Comparison of ENCODE assay signal across 36 mouse cellular contexts in genomic region chr14:7981226-7981625, GRCm38 (mm10). TPM values are rescaled to one million over a fixed set of nuclear protein-coding genes. Genes with fewer than 3 reads are reported as not detected.
DNase-seq lines count a peak whose midpoint lies in the region; ATAC-seq lines count a peak whose summit lies in the region.
"Had no signal": no experiment of that assay in that cellular context is flagged by ENCODE, and none has a peak within 500 bp of the region (broad histone marks: within the 10 kb centered on the region; RNA-seq: fewer than 3 reads in every experiment).

No protein-coding gene starts in this region.

- no peak overlapping the region for H3K27ac ChIP-seq in heart, embryonic 10.5 days
- H3K27ac ChIP-seq in midbrain, embryonic 11.5 days (ENCODE audit: low read depth, low read length): no peak overlapping the region
- H3K27ac ChIP-seq: embryonic facial prominence, embryonic 10.5 days; embryonic facial prominence, embryonic 13.5 days; forebrain, embryonic 10.5 days; forebrain, embryonic 13.5 days; hindbrain, embryonic 10.5 days; hindbrain, embryonic 14.5 days; hindbrain, postnatal 0 days had no signal

- 97% methylated on average over 1 of the region's 1 CpGs for WGBS in heart, embryonic 10.5 days
- WGBS in midbrain, embryonic 11.5 days: 96% methylated on average over 1 of the region's 1 CpGs

- H3K4me1 ChIP-seq in heart, embryonic 10.5 days: peaks cover 6% of the 10 kb centered on the region; the same call in 1 of the 2 replicates
- no peaks in the 10 kb centered on the region for H3K4me1 ChIP-seq in midbrain, embryonic 11.5 days (ENCODE audit: control insufficient read depth, insufficient read depth, low read length)
- H3K4me1 ChIP-seq: embryonic facial prominence, embryonic 10.5 days; embryonic facial prominence, embryonic 13.5 days; forebrain, embryonic 10.5 days; forebrain, embryonic 13.5 days; hindbrain, embryonic 10.5 days had no signal

- H3K9me3 ChIP-seq in heart, embryonic 10.5 days: no peaks in the 10 kb centered on the region
- H3K9me3 ChIP-seq in midbrain, embryonic 11.5 days (ENCODE audit: control insufficient read depth, low read length): no peaks in the 10 kb centered on the region
- H3K9me3 ChIP-seq: embryonic facial prominence, embryonic 10.5 days; embryonic facial prominence, embryonic 13.5 days; forebrain, embryonic 10.5 days; forebrain, embryonic 13.5 days; hindbrain, embryonic 10.5 days had no signal

- no peak overlapping the region for H3K9ac ChIP-seq in midbrain, embryonic 11.5 days (ENCODE audit: low read length)
- H3K9ac ChIP-seq: embryonic facial prominence, embryonic 13.5 days; forebrain, embryonic 13.5 days; hindbrain, embryonic 14.5 days had no signal

- H3K36me3 ChIP-seq in heart, embryonic 10.5 days: no peaks in the 10 kb centered on the region
- H3K36me3 ChIP-seq in midbrain, embryonic 11.5 days (ENCODE audit: control insufficient read depth, insufficient read depth, low read length): no peaks in the 10 kb centered on the region
- H3K36me3 ChIP-seq: embryonic facial prominence, embryonic 10.5 days; embryonic facial prominence, embryonic 13.5 days; forebrain, embryonic 10.5 days; hindbrain, embryonic 10.5 days had no signal

- no peaks in the 10 kb centered on the region for H3K27me3 ChIP-seq in heart, embryonic 10.5 days (ENCODE audit: insufficient read depth, poor library complexity, severe bottlenecking)
- H3K27me3 ChIP-seq in midbrain, embryonic 11.5 days (ENCODE audit: control insufficient read depth, insufficient read depth, low read length): no peaks in the 10 kb centered on the region
- H3K27me3 ChIP-seq: embryonic facial prominence, embryonic 13.5 days; forebrain, embryonic 13.5 days had no signal

- peak; percentile 78 for ATAC-seq in megakaryocyte progenitor cell, adult 5-6 weeks (replicated peaks; ENCODE audit: poor library complexity)
- ATAC-seq in midbrain, embryonic 11.5 days (ENCODE audit: low FRiP score): no peak
- ATAC-seq: CD4-positive, CD25-positive, alpha-beta regulatory T cell, adult 4 months; forebrain, embryonic 13.5 days; forebrain, embryonic 16.5 days; hindbrain, postnatal 0 days; inflammation-experienced regulatory T-cells, adult 6 months; intestine, embryonic 16.5 days had no signal

- DNase-seq in adipocyte (ENCODE audit: low spot score): peak; percentile 18
- DNase-seq in gonadal fat pad, adult 2 months (ENCODE audit: low read depth): peak; percentile 85
- DNase-seq in heart, postnatal 4 days: no peak
- DNase-seq in heart, embryonic 10.5 days (ENCODE audit: low spot score): no peak
- no peak for DNase-seq in midbrain, embryonic 11.5 days (ENCODE audit: low spot score, missing footprints)
- DNase-seq: adrenal gland, adult 2 months; adrenal gland, postnatal 14 days; cerebellum, adult 11 months; cerebellum, adult 2 months; cerebellum, adult 9-11 months; cerebellum, postnatal 25 days; embryo, embryonic 11 days; gastrocnemius, postnatal 10 days; gastrocnemius, postnatal 36 days; heart, adult 18-20 months had no signal

- no peak overlapping the region for H3K4me2 ChIP-seq in midbrain, embryonic 11.5 days
- H3K4me2 ChIP-seq: embryonic facial prominence, embryonic 13.5 days; forebrain, embryonic 13.5 days; hindbrain, embryonic 14.5 days had no signal

- no peak overlapping the region for H3K4me3 ChIP-seq in heart, embryonic 10.5 days
- H3K4me3 ChIP-seq in midbrain, embryonic 11.5 days (ENCODE audit: low read depth, low read length): no peak overlapping the region
- H3K4me3 ChIP-seq: embryonic facial prominence, embryonic 10.5 days; embryonic facial prominence, embryonic 13.5 days; erythroblast, embryonic 14.5 days; forebrain, embryonic 10.5 days; forebrain, embryonic 13.5 days; hindbrain, embryonic 10.5 days had no signal

RNA-seq across cellular contexts. Expression of gene Dnase1l3, which starts 13.1 kb away (rescaled TPM):
- 1.4 and 2.1 TPM in 2 replicates for polyA plus RNA-seq in gonadal fat pad, adult 2 months (2012; rRNA removed)
- total RNA-seq in megakaryocyte progenitor cell, adult 5-6 weeks (2015): 0.05 and 0.12 TPM in 2 replicates
- not detected in 2 replicates for total RNA-seq in megakaryocyte progenitor cell, adult 5-6 weeks (2017)
- total RNA-seq in heart, postnatal 4 days (2021): not detected
- polyA plus RNA-seq in heart, embryonic 10.5 days (2016; fragmentation: Nextera tagmentation; extraction: Ambion mirVana): not detected in 2 replicates
- polyA plus RNA-seq in midbrain, embryonic 11.5 days (2014; fragmentation: Nextera tagmentation; extraction: Ambion mirVana): 0.07 and 0.23 TPM in 2 replicates
- total RNA-seq: gastrocnemius, adult 18-20 months; gastrocnemius, postnatal 36 days; hindbrain, postnatal 0 days; MEL had no signal
- polyA plus RNA-seq: C2C12; erythroblast, embryonic 14.5 days; forebrain, embryonic 10.5 days had no signal

RNA-seq across cellular contexts. Expression of gene Abhd6, which starts 21.5 kb away (rescaled TPM):
- polyA plus RNA-seq in gonadal fat pad, adult 2 months (2012; rRNA removed): 15.3 and 17.2 TPM in 2 replicates
- 0.47 and 0.56 TPM in 2 replicates for total RNA-seq in megakaryocyte progenitor cell, adult 5-6 weeks (2015)
- total RNA-seq in megakaryocyte progenitor cell, adult 5-6 weeks (2017): 0.54 TPM in 2 replicates
- total RNA-seq in heart, postnatal 4 days (2021): 1 to 10 TPM; 5.1 to 5.8 TPM
- polyA plus RNA-seq in heart, embryonic 10.5 days (2016; fragmentation: Nextera tagmentation; extraction: Ambion mirVana): 9.2 and 16.0 TPM in 2 replicates
- polyA plus RNA-seq in midbrain, embryonic 11.5 days (2014; fragmentation: Nextera tagmentation; extraction: Ambion mirVana): 15.6 and 16.5 TPM in 2 replicates
- total RNA-seq: MEL had no signal
- polyA plus RNA-seq: erythroblast, embryonic 14.5 days had no signal

RNA-seq across cellular contexts. Expression of gene Gm45521, which starts 24.1 kb away (rescaled TPM):
- polyA plus RNA-seq in gonadal fat pad, adult 2 months (2012; rRNA removed): not detected in 2 replicates
- not detected in 2 replicates for total RNA-seq in megakaryocyte progenitor cell, adult 5-6 weeks (2015)
- total RNA-seq in megakaryocyte progenitor cell, adult 5-6 weeks (2017): not detected in 2 replicates
- total RNA-seq in heart, postnatal 4 days (2021): not detected
- polyA plus RNA-seq in heart, embryonic 10.5 days (2016; fragmentation: Nextera tagmentation; extraction: Ambion mirVana): 0.20 and 0.59 TPM in 2 replicates
- 0.36 TPM in 1 of 2 replicates, not detected in the other for polyA plus RNA-seq in midbrain, embryonic 11.5 days (2014; fragmentation: Nextera tagmentation; extraction: Ambion mirVana)
- total RNA-seq: adrenal gland, adult 2 months; adrenal gland, postnatal 14 days; adrenal gland, postnatal 4 days; gastrocnemius, adult 18-20 months; gastrocnemius, postnatal 10 days; gastrocnemius, postnatal 36 days; heart, adult 18-20 months; heart, postnatal 25 days; hindbrain, postnatal 0 days; MEL had no signal
- polyA plus RNA-seq: adrenal gland, adult 2 months; C2C12; CD4-positive, CD25-positive, alpha-beta regulatory T cell, adult 4 months; cerebellum, adult 2 months; cortical plate, adult 2 months; embryonic facial prominence, embryonic 10.5 days; embryonic facial prominence, embryonic 13.5 days; erythroblast, embryonic 14.5 days; forebrain, embryonic 13.5 days; heart, embryonic 14.5 days; heart, postnatal 0 days; inflammation-experienced regulatory T-cells, adult 6 months; intestine, embryonic 16.5 days had no signal

Comparison
In these comparisons a context has a peak if more than half of its experiments do, and no peak if none do; other contexts are left out.
1. DNase-seq: peak in adipocyte (single experiment) and gonadal fat pad, adult 2 months (single experiment); none in heart, postnatal 4 days (single experiment), heart, embryonic 10.5 days (single experiment) and midbrain, embryonic 11.5 days (single experiment).